Mouse (Mus musculus): Measurements from ENCODE around the gene Ugt8a. TPM values are rescaled to one million over a fixed set of nuclear protein-coding genes. Genes with fewer than 3 reads are reported as not detected.

The Ugt8a gene
- total RNA-seq, 2 experiments from 2014 or later = 0.46 to 1.4 TPM

- ATAC-seq (replicated peaks; ENCODE audit: poor library complexity, severe bottlenecking) = no peak
Measured at GRCm38 (mm10) chr3:125874371-125874770, 64.0 kb downstream of the Ugt8a start.

- no peak for ATAC-seq (replicated peaks; ENCODE audit: poor library complexity, severe bottlenecking)
Measured at GRCm38 (mm10) chr3:125869873-125870272, 68.5 kb downstream of the Ugt8a start.

DNA sequence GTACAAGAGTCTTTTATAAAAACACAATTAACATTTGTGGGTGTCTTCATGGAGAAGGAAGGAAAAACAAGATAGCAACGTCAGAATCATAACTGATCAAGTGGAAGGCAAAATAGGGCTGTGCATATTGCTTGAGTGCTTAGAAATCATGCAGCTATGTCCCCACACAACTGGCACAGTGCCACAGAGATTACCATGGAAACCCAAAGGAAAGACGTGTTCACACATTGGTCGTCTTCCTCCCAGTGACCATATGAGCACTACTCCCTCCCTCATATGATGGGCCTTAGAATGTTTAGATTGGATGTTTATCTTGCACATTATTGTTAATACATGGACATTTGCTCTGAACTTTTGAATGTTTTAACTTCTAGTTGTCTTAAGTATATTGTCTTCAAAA, 76.8 kb downstream of the Ugt8a start:
- no peak for ATAC-seq (replicated peaks; ENCODE audit: poor library complexity, severe bottlenecking)

DNA sequence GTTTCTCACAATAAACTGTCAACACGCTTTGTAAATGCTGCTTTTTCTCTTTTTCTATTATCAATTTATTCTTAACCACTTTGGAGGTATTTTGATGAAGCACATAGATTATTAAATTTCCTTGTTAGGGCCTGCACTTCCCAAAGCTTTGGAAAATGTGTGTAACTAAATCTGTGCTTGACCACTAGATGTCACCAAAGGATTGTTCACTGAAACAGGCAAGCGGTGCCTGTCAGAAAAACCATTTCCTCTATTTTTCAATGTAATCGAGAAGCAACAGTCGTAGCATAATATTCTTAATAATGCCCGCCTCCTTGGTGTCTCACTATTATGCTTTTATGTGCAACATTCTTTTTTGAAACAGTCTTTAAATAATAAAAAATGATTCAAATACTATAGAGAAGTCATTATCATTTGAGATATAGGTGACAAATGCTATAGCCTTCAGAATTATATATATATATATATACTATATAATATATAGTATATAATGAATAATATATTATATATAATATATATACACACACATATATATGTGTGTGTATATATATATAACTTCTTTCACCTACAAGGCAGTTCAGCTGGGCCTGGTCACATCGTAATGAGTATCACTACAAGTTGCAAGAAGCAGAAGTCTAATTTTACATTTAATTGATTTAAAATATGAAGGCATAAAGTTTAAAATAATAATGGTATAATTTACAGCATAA, 89.1 kb downstream of the Ugt8a start:
- peak; percentile 94 for ATAC-seq (replicated peaks; ENCODE audit: poor library complexity, severe bottlenecking)

GRCm38 (mm10) chr3:125828051-125828450, 110.4 kb downstream of the Ugt8a start:
- ATAC-seq (replicated peaks; ENCODE audit: poor library complexity, severe bottlenecking) = no peak

DNA sequence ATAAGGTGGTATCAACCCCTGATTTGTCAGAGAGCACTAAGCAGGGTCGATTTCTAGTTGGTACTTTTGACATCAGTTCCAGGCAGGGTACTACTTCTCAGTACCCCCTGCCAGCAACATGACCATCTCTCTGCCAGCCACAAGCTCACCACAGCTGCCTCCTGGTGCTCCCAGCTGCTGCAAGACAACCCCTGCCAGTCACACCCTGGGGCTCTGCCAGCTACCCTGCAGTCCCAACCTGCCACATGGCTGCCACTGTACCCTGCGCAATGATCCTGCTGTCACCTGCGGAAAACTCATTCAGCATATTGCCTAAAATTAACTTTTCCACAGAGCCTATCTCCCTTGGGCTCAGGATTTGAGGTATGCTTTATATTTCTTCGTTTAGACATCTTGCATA, 111.2 kb downstream of the Ugt8a start:
- no peak for ATAC-seq (replicated peaks; ENCODE audit: poor library complexity, severe bottlenecking)

DNA sequence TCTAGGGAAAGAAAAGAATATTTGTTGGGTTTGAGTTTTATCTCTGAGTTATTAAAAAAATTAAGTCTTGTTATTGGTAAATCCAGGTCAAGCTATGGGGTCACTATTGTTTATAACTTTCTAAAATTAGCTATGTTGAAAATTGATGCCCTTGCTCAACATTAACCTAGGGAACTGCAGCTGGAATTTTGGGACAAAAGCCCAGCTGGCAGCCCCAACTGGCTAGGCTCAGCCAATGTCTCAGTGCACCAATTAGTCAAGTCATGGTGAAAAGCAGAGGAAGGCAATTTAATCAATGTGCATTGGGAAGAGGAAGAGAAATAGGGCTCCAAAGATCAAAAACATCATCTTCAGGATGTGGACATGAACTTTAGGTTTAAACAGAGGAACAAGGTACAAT, 118.7 kb downstream of the Ugt8a start:
- no peak for ATAC-seq (replicated peaks; ENCODE audit: poor library complexity, severe bottlenecking)

All from granulocyte monocyte progenitor cell, adult 5-6 weeks (primary cell).